Mouse (Mus musculus) testis, adult 2 months (tissue): ENCODE results near the gene Ezh2. TPM values are rescaled to one million over a fixed set of nuclear protein-coding genes. Genes with fewer than 3 reads are reported as not detected.

Experiments used
- H3K27ac ChIP-seq: fragments of 200-500 bp; 2 replicates; pipeline ENCODE4 v1.5.1; 2012; ENCODE audit warnings: low read depth, low read length; ENCODE audit not compliant: control insufficient read depth, insufficient read depth
- H3K27me3 ChIP-seq: fragments of 200-500 bp; 2 replicates; pipeline ENCODE4 v1.6.1; 2012; ENCODE audit warnings: mild to moderate bottlenecking, low read length, moderate library complexity; ENCODE audit not compliant: control insufficient read depth, insufficient read depth
- H3K36me3 ChIP-seq: fragments of 200-500 bp; 2 replicates; pipeline ENCODE4 v1.6.1; 2012; ENCODE audit warnings: mild to moderate bottlenecking, low read length; ENCODE audit not compliant: control insufficient read depth, insufficient read depth
- H3K4me1 ChIP-seq: fragments of 200-500 bp; 2 replicates; pipeline ENCODE4 v1.6.1; 2012; ENCODE audit warnings: low read length; ENCODE audit not compliant: control insufficient read depth, insufficient read depth
- H3K4me3 ChIP-seq: fragments of 200-500 bp; 2 replicates; pipeline ENCODE4 v1.5.1; 2012; ENCODE audit warnings: low read depth, mild to moderate bottlenecking, low read length, moderate library complexity, mixed read lengths; ENCODE audit not compliant: control insufficient read depth
- CTCF ChIP-seq: fragments of 200-500 bp; IDR thresholded peaks from 2 replicates; pipeline ENCODE4 v1.5.1; 2012; ENCODE audit warnings: low read depth, mild to moderate bottlenecking, inconsistent platforms, low read length, moderate library complexity; ENCODE audit not compliant: control insufficient read depth, insufficient read depth, insufficient replicate concordance
- POLR2A ChIP-seq: fragments of 200-500 bp; IDR thresholded peaks from 2 replicates; pipeline ENCODE4 v1.6.1; 2012; ENCODE audit warnings: low read depth, mild to moderate bottlenecking, inconsistent platforms, low read length, moderate library complexity; ENCODE audit not compliant: control insufficient read depth
- polyA plus RNA-seq: library from polyadenylated mRNA; depleted of rRNA; stranded (reverse); fragments of >200 nt; gene quantifications from 2 replicates; pipeline ENCODE4 v1.2.3, GENCODE M21; 2012; rRNA removed

The Ezh2 gene
- polyA plus RNA-seq, 1 experiment, result 50.5 TPM

DNA sequence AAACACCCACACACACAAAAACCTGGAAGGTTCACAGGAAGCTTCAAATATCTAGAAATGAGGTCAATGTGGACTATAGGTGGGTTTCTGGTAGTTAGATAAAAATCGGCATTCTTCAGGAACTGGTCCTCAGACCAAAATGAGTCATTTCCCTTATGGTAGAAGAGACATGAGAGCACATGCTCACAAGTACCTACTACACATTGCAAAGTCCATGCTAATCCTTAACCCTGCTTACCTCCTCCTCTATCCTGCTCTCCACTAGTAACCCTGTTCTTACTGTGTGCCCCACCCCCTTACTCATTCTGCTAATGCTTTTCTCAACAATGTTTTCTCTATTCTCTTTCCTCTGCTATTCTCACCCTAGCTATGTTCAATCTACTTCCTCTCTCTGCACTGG lies 67.5 kb downstream of the Ezh2 start:
- Histone ChIP-seq H3K27me3 (no peaks in the 10 kb centered on the region), H3K27ac (no peak overlapping the region), H3K36me3 (no peaks in the 10 kb centered on the region; the same call in none of the 2 replicates), H3K4me1 (no peaks in the 10 kb centered on the region), H3K4me3 (no peak overlapping the region)
- no peak for TF ChIP-seq POLR2A

DNA sequence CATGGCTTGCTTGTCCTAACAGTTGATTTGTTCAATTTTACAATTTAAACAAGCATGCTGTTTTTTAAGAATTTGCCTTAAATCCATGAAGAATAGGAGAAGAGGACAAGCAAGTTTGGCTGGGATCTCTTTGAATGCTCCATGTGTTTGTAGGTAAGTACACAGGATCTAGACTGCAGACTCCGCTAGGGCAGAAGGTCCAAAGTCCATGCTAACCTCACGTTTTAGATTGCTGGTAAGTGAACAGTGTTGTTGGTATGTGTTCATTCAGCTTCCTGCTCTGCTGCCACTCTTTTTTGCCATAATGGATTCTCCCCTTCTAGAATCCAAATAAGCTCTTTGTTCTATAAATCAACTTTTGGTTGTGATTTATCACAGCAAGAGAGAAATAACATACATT lies 68.0 kb downstream of the Ezh2 start:
- H3K27ac ChIP-seq, result no peak overlapping the region
- no peaks in the 10 kb centered on the region for H3K4me1 ChIP-seq
- H3K27me3 ChIP-seq, result no peaks in the 10 kb centered on the region
- no peaks in the 10 kb centered on the region; the same call in 1 of the 2 replicates for H3K36me3 ChIP-seq
- TF ChIP-seq CTCF, result no peak
- TF ChIP-seq POLR2A, result no peak
- H3K4me3 ChIP-seq, result no peak overlapping the region

DNA sequence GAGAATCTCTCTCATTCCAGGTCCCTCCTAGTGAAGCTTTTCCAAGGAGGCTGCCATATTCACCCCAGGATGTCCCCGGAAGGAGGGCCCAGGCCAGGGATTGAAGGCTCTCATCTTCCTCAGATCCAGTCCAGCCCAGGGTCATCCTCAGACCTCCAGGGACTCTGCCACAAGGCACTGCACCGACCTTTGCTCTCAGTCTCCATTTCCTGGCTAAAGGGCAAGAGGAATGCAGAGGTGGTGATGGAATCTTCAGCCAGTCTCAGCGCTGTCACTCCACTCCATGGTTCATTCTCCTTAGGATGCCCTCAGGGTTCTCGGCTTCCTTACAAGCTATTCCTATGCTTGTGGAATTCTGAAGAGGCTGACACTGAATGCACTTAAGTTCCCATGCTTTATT lies 68.7 kb downstream of the Ezh2 start:
- Histone ChIP-seq H3K27me3 (no peaks in the 10 kb centered on the region), H3K4me3 (no peak overlapping the region), H3K27ac (no peak overlapping the region), H3K36me3 (no peaks in the 10 kb centered on the region; the same call in 1 of the 2 replicates), H3K4me1 (no peaks in the 10 kb centered on the region)
- TF ChIP-seq POLR2A (no peak), CTCF (no peak)

DNA sequence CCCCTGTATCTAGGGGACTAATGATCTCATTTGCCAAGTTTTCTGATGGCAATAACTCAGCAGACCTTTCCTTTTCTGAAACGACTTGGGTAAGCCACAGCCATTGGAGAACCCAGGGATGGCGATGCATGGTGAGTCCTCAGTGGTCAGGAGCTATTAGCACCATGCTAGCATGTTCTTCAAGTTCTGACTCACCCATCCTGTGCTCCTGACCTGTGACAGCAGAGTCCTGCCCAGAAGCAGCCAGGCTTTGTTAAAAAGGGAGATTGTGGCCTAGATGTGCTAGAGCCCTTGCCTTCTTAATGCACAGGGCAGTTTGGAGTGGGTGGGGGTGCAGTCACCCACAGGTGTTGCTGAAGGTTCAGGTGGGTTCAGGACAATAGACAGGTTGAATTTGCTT lies 70.1 kb downstream of the Ezh2 start:
- Histone ChIP-seq H3K36me3 (no peaks in the 10 kb centered on the region; the same call in none of the 2 replicates), H3K27me3 (no peaks in the 10 kb centered on the region), H3K4me1 (no peaks in the 10 kb centered on the region), H3K27ac (no peak overlapping the region), H3K4me3 (no peak overlapping the region)
- TF ChIP-seq CTCF (no peak), POLR2A (no peak)

DNA sequence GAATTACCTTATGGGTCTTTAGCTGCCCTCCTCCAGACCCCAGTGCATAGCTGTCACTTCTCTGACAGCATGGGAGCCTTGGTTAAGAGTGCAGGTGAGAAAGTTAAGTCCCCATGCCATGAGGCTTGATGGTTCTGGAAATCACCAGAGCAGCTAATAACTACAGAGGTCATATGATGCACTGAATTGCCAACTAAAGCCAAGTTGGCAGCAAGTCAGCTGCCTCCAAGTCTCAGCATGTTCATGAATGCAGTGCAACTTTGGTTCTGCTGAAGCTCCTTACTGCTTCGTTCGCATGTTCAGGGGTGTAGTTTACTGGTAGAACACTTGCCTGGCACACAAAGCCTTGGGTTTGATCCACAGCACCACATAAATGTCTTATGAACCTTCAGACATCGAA lies 72.7 kb downstream of the Ezh2 start:
- no peaks in the 10 kb centered on the region for H3K4me1 ChIP-seq
- no peaks in the 10 kb centered on the region for H3K27me3 ChIP-seq
- H3K36me3 ChIP-seq, result peaks cover under 1% of the 10 kb centered on the region
- no peak overlapping the region for H3K4me3 ChIP-seq
- no peak overlapping the region for H3K27ac ChIP-seq
- TF ChIP-seq CTCF, result no peak
- no peak for TF ChIP-seq POLR2A

DNA sequence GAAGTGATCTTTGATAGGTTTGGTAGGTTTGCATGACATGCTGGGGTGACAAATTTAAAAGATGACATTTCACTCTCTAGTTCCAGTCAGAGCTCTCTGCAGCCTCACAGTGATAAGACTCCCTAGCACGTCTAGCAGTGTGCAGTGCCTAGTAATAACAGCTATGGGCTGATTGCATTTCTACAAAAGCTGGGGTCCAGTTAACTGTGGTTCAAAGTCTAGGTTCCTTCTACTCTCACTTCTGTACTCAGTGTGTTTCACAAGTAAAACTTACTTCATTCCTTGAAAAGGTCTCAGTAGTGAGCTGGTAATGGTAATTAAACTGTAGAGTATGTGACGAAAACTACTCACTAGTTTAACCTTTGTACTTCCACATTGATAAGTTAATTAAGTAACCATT lies 75.1 kb downstream of the Ezh2 start:
- no peaks in the 10 kb centered on the region for H3K27me3 ChIP-seq
- peaks cover 4% of the 10 kb centered on the region for H3K36me3 ChIP-seq
- TF ChIP-seq POLR2A, result no peak
- no peak for TF ChIP-seq CTCF
- no peak overlapping the region for H3K27ac ChIP-seq
- no peak overlapping the region for H3K4me3 ChIP-seq
- no peaks in the 10 kb centered on the region for H3K4me1 ChIP-seq

DNA sequence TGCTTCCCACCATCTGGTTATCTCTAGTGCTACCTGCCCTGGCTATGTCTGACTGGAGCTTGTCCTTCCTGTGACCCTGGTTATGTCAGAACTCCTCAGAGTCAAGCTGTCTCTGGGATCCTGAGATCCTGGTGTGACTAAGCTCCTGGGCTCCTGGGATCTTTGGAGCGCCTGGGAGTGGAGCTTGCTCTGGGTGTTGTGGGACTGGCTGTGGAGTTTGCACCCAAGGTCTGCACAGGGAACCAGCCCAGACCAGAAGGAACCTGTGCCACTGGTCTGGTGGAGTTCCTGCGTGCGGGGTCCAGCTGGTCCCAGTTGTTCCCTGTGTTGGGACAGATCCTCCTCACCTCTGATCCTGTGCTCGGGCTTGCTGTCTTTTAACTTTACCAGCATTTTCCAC lies 100.6 kb downstream of the Ezh2 start:
- Histone ChIP-seq H3K4me1 (no peaks in the 10 kb centered on the region), H3K4me3 (no peak overlapping the region), H3K27ac (no peak overlapping the region; the same call in 1 of the 2 replicates), H3K36me3 (no peaks in the 10 kb centered on the region), H3K27me3 (no peaks in the 10 kb centered on the region)
- no peak for TF ChIP-seq CTCF
- TF ChIP-seq POLR2A, result no peak

DNA sequence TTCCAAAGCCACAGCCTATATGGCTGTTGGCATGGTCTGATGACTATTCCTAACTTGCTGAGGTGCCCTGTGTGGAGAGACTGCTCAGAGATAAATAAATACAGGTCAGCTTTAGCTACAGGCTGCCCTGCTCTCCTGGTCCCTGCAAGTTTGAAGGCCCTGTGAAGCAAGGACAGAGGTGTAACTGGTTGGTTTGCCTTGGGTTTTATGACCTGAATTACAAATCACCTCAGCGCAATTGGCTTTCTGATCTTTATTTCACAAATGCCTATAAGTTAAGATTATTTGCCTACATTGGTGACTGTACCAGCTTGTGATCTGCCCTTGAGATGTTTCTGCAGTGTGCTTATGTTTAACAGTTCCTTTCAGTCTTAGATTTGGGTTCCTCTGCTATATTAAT lies 113.1 kb downstream of the Ezh2 start:
- TF ChIP-seq CTCF (no peak), POLR2A (no peak)
- H3K4me3 ChIP-seq, result no peak overlapping the region
- no peaks in the 10 kb centered on the region for H3K27me3 ChIP-seq
- H3K27ac ChIP-seq, result no peak overlapping the region
- H3K4me1 ChIP-seq, result no peaks in the 10 kb centered on the region
- peaks cover 1% of the 10 kb centered on the region; the same call in 1 of the 2 replicates for H3K36me3 ChIP-seq

Other genes with a start within 250 kb of the Ezh2 start
- gene Cul1, start 141.9 kb downstream of the Ezh2 start, polyA plus RNA-seq, result 45.5 and 56.3 TPM in 2 replicates
- 21.1 and 24.7 TPM in 2 replicates for gene Pdia4, start 218.1 kb upstream of the Ezh2 start, polyA plus RNA-seq
- 0.85 and 1.0 TPM in 2 replicates for gene Zfp786, start 235.5 kb upstream of the Ezh2 start, polyA plus RNA-seq
- gene Zfp398, start 240.3 kb upstream of the Ezh2 start, polyA plus RNA-seq, result 5.8 and 6.4 TPM in 2 replicates